Mouse (Mus musculus) T-cell, adult 66 days (primary cell): ENCODE results near the gene Zfp629. TPM values are rescaled to one million over a fixed set of nuclear protein-coding genes. Genes with fewer than 3 reads are reported as not detected.

Experiments
- total RNA-seq, 2 experiments: library from RNA; stranded (reverse); gene quantifications; 3 replicates in 1 of 2; 4 replicates in 1 of 2; pipeline ENCODE4 v1.2.4; 2023

The Zfp629 gene
- 1 to 10 TPM; 1.9 to 2.7 TPM for total RNA-seq

GRCm38 (mm10) chr7:127614891-127615843, at the start of gene Zfp629:
Zfp629 (minus strand) TSS chr7:127615797.

GRCm38 (mm10) chr7:127588011-127588871, 27.4 kb downstream of the Zfp629 start, which contains the start of the genes Ccdc189 and Rnf40:
Ccdc189 (minus strand) TSS chr7:127588595.
Rnf40 (plus strand) TSS chr7:127588767.

DNA sequence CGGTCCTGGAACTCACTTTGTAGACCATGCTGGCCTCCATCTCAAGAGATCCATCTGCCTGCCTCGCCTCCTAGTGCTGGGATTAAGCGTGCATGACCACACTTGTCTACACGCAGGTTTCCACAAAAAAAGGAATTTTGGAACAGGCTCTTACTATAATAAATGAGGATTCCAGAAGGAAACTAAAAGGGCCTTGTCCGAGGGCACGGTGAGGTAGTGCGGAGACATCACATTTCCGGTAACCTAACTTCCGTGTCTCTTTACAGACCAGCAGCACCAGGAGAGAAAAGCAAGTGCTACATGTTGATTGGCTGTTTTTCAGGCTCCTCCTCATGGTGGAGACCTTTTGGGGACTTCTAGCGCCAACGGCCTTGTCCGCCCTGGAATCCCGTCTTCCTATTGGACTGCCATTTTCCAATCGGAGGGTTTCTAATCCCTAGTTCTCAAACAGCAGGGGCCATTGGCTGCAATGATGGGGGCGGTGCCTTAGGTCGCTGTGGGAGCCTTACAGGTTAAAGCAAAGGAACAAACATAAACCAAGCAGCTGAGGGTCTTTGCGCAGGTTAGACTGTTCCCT, 42.6 kb downstream of the Zfp629 start, which contains the start of gene Phkg2:
TSS of gene Phkg2 (plus strand) at position 446 of the 577 bp plus-strand sequence.

GRCm38 (mm10) chr7:127561340-127561858, 54.2 kb downstream of the Zfp629 start, which contains the start of gene Tmem265:
Tmem265 (plus strand) TSS chr7:127561390.

Other genes starting within 250 kb of the Zfp629 start
- 10 to 100 TPM; 21.0 to 21.1 TPM for gene Zfp747, start 239.7 kb downstream of the Zfp629 start, total RNA-seq
- gene 9130019O22Rik, start 228.6 kb downstream of the Zfp629 start, total RNA-seq = 1 to 10 TPM; 4.8 to 5.4 TPM
- gene E430018J23Rik, start 222.2 kb downstream of the Zfp629 start, total RNA-seq = 10 to 100 TPM; 14.2 to 14.7 TPM
- gene Zfp764, start 209.0 kb downstream of the Zfp629 start, total RNA-seq = 10 to 100 TPM; 11.3 to 12.6 TPM
- 10 to 100 TPM; 14.8 to 15.7 TPM for gene Zfp688, start 193.7 kb downstream of the Zfp629 start, total RNA-seq
- gene Zfp689, start 166.6 kb downstream of the Zfp629 start, total RNA-seq = 1 to 10 TPM; 7.9 to 8.9 TPM
- 100 to 1,000 TPM; 132 to 142 TPM for gene Prr14, start 156.2 kb downstream of the Zfp629 start, total RNA-seq
- 100 to 1,000 TPM; 186 to 198 TPM for gene Fbrs, start 136.6 kb downstream of the Zfp629 start, total RNA-seq
- gene Srcap, start 103.8 kb downstream of the Zfp629 start, total RNA-seq = 100 to 1,000 TPM; 216 to 217 TPM
- 10 to 100 TPM; 46.2 to 57.0 TPM for gene Gm42715, start 96.2 kb downstream of the Zfp629 start, total RNA-seq
- gene Tmem265, start 54.4 kb downstream of the Zfp629 start, total RNA-seq = 10 to 100 TPM in 1 of 2 experiments, not detected in 1; 15.2 TPM
- gene Phkg2, start 42.5 kb downstream of the Zfp629 start, total RNA-seq = 100 to 1,000 TPM; 164 to 168 TPM
- not detected for gene Ccdc189, start 27.2 kb downstream of the Zfp629 start, total RNA-seq
- 100 to 1,000 TPM; 139 to 146 TPM for gene Rnf40, start 27.0 kb downstream of the Zfp629 start, total RNA-seq
- 10 to 100 TPM; 32.3 to 36.4 TPM for gene Bcl7c, start 93.1 kb upstream of the Zfp629 start, total RNA-seq
- gene Ctf1, start 96.9 kb upstream of the Zfp629 start, total RNA-seq = not detected
- gene Ctf2, start 116.4 kb upstream of the Zfp629 start, total RNA-seq = not detected
- gene Fbxl19, start 128.7 kb upstream of the Zfp629 start, total RNA-seq = 10 to 100 TPM in 1 of 2 experiments, 1 to 10 TPM in 1; 6.8 to 11.5 TPM
- 10 to 100 TPM; 13.5 to 17.7 TPM for gene Orai3, start 154.0 kb upstream of the Zfp629 start, total RNA-seq
- gene Setd1a, start 160.9 kb upstream of the Zfp629 start, total RNA-seq = 10 to 100 TPM; 79.5 to 80.7 TPM
- gene Gm49388, start 169.8 kb upstream of the Zfp629 start, total RNA-seq = not detected
- 1 to 10 TPM; 4.7 to 7.1 TPM for gene Hsd3b7, start 184.8 kb upstream of the Zfp629 start, total RNA-seq
- gene Stx4a, start 208.5 kb upstream of the Zfp629 start, total RNA-seq = 100 to 1,000 TPM; 144 to 145 TPM
- gene Stx1b, start 208.8 kb upstream of the Zfp629 start, total RNA-seq = not detected